Comparison of ENCODE assay signal across 10 mouse cellular contexts in the genomic region with DNA sequence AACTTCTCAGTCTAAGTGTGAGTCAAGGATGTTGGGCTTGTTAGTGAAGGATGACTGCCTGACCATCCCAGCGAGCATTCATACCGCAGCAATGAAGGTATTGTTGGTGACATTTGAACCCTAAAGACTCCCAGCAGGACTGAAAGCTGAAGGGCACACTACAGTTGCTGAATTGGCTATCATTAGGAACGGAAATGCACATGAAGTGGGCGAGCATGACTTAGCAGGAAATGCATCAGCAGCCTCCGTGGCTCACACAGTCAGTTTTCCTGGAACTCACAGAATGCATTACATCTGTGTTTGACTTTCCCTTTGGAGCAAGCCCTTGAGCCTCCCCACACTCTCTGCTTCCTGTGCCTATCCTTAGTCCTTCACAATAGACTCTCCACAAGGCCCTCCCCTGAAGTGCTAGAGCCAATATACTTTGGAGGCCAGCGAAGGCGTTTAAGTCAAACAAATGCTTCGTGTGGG.
DNase-seq lines count a peak whose midpoint lies in the region; ATAC-seq lines count a peak whose summit lies in the region.
"Had no signal": no experiment of that assay in that cellular context is flagged by ENCODE, and none has a peak within 500 bp of the region (broad histone marks: within the 10 kb centered on the region; RNA-seq: fewer than 3 reads in every experiment).

No protein-coding gene starts in this region.

- no peaks in the 10 kb centered on the region for H3K27me3 ChIP-seq in kidney, embryonic 16.5 days (ENCODE audit: insufficient read depth, low read length)
- no peaks in the 10 kb centered on the region for H3K27me3 ChIP-seq in forebrain, embryonic 10.5 days (ENCODE audit: poor library complexity, severe bottlenecking)
- H3K27me3 ChIP-seq: neural tube, embryonic 12.5 days had no signal

- 43% methylated on average over 8 of the region's 8 CpGs for WGBS in kidney, embryonic 16.5 days
- WGBS in forebrain, embryonic 10.5 days = 63% methylated on average over 8 of the region's 8 CpGs

- H3K36me3 ChIP-seq in kidney, embryonic 16.5 days (ENCODE audit: insufficient read depth, low read length) = no peaks in the 10 kb centered on the region
- H3K36me3 ChIP-seq in forebrain, embryonic 10.5 days (replicated peaks) = no peaks in the 10 kb centered on the region
- H3K36me3 ChIP-seq: neural tube, embryonic 12.5 days had no signal

- H3K4me3 ChIP-seq in kidney, embryonic 16.5 days (ENCODE audit: low read length) = no peak overlapping the region
- H3K4me3 ChIP-seq in forebrain, embryonic 10.5 days = no peak overlapping the region
- H3K4me3 ChIP-seq: neural tube, embryonic 12.5 days had no signal

- H3K4me2 ChIP-seq in kidney, embryonic 16.5 days (replicated peaks; ENCODE audit: low read depth, low read length) = no peak overlapping the region
- H3K4me2 ChIP-seq: neural tube, embryonic 12.5 days had no signal

- no peak overlapping the region for H3K9ac ChIP-seq in kidney, embryonic 16.5 days (replicated peaks; ENCODE audit: low read length)
- H3K9ac ChIP-seq: neural tube, embryonic 12.5 days had no signal

- DNase-seq in adrenal gland, postnatal 10 days = peak; percentile 20
- DNase-seq in adrenal gland, adult 8-10 months = no peak
- peak; percentile 20 for DNase-seq in embryo, embryonic 9.5 days (ENCODE audit: extremely low spot score)
- DNase-seq in lung, postnatal 4 days = peak; percentile 55 to 71
- DNase-seq in left cerebral cortex, adult 9 months (ENCODE audit: low spot score in 2 of 2) = no peak
- DNase-seq in cerebellum, adult 18-20 months = no peak
- DNase-seq in forebrain, embryonic 10.5 days (ENCODE audit: extremely low spot score, low spot score) = no peak
- DNase-seq: cerebellum, adult 11 months had no signal

- peaks cover 4% of the 10 kb centered on the region; the same call in 1 of the 2 replicates for H3K4me1 ChIP-seq in kidney, embryonic 16.5 days (ENCODE audit: insufficient read depth, low read length)
- H3K4me1 ChIP-seq in forebrain, embryonic 10.5 days = peaks cover 8% of the 10 kb centered on the region; the same call in 1 of the 2 replicates
- H3K4me1 ChIP-seq: neural tube, embryonic 12.5 days had no signal

- peak; percentile 84 for ATAC-seq in kidney, embryonic 16.5 days (ENCODE audit: low FRiP score, low TSS enrichment)

- H3K27ac ChIP-seq in kidney, embryonic 16.5 days (ENCODE audit: low read length) = peak overlapping the region; percentile 54
- H3K27ac ChIP-seq in forebrain, embryonic 10.5 days = no peak overlapping the region
- H3K27ac ChIP-seq: neural tube, embryonic 12.5 days had no signal

- H3K9me3 ChIP-seq in kidney, embryonic 16.5 days (ENCODE audit: low read length) = no peaks in the 10 kb centered on the region
- no peaks in the 10 kb centered on the region for H3K9me3 ChIP-seq in forebrain, embryonic 10.5 days
- H3K9me3 ChIP-seq: neural tube, embryonic 12.5 days had no signal

Comparison
In these comparisons a context has a peak if more than half of its experiments do, and no peak if none do; other contexts are left out.
1. DNase-seq: peak in adrenal gland, postnatal 10 days (single experiment), embryo, embryonic 9.5 days (single experiment) and lung, postnatal 4 days (2 of 2); none in adrenal gland, adult 8-10 months (single experiment), left cerebral cortex, adult 9 months (0 of 2), cerebellum, adult 18-20 months (0 of 2) and forebrain, embryonic 10.5 days (single experiment).